Mouse (Mus musculus) embryo, embryonic 11 days (tissue): Measurements from ENCODE around the gene B3galt2.
"Not testable (repeated sequence)": the region's sequence is repeated elsewhere in the genome, so short reads cannot be mapped to it uniquely, and the experiment has no call there.

ENCODE experiments used
- DNase-seq: peaks from one replicate; pipeline ENCODE4 v3.0.0-alpha.2; 2015

B3galt2 gene

DNA sequence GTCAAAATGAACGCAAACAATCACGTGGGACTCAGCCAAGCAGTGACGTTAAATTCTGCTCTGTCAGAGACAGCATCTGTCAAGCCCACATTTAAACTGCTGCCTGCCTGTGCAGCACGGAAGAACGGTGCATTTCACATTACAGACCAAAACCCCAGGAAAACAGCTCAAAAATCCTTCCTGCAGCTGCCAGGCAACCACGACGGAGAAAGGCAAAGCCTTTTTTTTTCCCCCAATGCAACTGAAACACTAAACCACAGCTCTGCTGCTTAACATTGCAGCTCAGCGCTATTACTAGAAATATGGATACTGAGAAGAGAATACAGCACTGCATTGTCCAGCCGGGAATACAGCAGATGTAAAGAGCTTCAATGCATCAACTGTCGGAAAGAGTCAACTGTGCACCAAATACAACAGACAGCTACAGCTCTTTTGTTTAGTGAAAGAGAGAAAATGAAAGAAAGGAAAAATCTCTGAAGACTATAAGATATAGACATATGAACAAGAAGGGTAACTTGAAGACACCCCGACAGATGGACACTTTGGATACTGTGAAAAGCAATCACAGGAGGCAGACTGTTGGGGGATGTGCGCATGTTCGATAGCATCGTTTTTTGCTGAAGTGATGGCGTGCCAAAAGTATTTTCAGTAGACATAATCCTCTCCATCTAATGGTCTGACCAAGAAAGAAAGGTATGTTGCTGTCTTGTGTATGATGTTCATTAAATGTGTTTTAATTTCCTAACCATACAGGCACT is at the start of gene B3galt2:
Gene B3galt2 (plus strand): TSS at position 15 of the 758 bp plus-strand sequence.
- peak; percentile 33 for DNase-seq

DNA sequence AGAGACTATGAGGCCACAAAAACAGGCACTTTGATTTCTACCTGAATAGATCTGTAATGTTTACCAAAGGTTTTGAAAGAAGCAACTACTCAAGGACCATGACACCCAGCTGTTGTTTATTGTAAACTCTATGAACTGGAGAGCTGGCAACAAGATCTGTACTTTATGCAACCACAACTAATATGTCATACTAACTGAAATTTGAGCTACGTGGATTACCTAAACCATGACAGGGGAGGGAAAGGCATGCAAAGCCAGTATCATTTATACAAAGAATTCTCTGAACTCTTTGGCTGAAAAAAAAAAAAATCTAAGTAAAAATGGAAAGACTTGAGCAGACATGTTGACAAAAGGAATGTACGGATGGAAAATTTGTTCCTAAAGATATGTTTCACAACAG is 43.6 kb upstream of the B3galt2 start:
- DNase-seq, result no peak

DNA sequence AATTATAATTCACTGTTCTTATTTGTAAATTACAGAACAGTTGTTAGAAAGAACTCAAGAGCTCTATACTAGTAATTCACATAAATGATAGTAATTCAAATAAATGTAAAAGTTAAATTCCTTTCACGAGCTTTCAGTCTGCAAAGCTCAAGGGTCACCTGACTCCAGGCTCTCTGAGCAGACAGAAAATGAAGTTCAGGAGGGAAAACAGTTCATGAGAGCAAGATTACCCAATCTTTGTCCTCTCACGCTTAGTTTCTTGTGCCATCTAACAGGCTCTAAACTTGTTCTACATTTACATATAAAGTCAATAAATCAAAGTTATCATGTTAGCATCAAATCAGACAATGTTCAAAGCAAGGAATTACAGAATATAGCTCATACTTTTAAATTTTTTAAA is 31.6 kb upstream of the B3galt2 start:
- DNase-seq, result no peak

DNA sequence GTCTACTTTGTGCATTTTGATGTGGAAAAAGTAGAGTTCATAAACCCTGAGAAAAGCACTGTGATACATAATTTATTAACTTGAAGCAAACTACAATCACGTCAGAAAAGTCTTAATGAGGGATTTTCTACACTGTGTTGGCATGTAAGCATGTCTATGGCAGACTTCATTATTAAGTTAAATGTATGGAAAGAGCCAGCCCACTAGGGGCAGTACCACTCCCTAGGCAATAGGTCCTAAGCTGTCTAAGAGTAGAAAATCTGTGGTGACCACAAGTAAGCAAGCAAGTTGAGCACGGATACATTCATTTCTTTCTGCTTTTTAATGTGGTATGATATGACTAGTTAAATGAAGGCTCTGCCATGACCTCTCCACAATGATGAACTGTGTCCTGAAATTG is 27.6 kb upstream of the B3galt2 start:
- DNase-seq, result no peak

DNA sequence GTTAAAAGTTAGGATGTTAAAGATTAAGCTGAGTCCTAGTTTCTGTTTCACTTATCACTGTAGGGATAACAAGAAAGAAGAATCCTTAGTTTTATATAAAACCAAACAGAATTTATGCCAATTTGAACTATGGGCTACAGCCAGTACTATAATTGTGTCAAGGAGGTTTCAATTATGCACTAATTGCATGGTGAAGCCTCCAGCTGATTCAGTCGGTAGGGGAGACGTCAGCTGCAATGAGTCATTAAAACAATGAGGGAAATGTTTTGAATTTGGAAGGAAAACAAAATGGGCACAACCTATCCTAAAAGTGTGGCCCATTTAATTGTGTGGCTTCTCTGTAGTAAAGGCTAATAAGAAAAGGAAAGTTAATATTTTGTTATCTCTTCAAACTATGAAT is 20.7 kb upstream of the B3galt2 start:
- no peak for DNase-seq

DNA sequence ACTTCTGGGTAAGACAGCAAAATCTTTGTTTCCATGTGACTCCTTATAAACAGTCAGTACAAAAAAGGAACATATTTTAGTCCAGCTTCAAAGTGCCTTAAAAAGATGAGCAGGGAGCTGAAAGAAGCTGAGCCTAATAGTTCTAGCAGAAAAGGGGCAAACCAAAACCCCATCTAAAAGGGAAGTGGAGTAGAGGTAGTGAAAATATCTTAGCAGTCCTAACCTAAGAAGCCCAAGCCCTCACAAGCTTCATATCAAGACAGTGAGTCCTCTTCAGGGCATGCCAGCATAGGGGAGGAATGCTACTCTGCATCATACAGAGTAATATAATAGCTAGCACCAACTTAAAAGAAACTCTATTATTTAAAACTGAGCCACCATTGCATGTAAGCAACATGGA is 18.5 kb upstream of the B3galt2 start:
- no peak for DNase-seq

DNA sequence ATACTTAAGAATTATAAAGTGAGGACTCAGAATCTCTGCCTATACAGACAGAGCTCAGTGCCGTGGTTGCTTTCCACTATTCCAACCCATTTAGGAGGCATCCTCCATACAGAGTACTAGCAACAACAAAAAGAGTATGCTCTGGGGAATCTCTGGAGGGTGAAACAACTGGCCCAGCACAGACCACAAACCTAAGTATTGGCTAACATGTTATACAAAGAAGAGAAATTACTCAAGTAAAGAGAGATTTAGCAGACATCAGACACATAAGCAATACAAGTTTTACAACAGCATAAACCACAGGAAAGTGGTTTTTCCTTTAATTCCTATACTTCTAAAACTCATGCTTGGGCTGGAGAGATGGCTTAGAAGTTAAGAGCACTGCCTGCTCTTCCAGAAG is 17.8 kb upstream of the B3galt2 start:
- DNase-seq, result no peak

DNA sequence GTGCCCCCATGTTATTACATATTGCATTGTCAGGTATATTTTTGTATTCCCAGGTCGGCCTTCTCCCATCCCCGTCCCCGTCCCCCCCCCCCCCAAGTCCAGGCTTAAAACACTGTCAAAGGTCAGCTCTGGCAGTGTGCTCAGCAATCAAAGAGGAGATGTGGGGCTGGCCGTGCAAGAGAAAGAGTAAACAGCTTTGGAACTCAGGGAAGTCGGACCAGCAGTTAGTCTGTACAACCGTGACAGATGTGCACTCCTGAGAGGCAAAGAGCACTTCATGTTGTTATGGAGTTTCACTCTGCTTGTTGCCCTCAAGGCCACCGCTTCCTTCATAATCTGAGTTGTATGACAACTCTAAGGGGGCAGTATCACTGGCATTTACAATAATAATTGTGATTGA is 9.1 kb upstream of the B3galt2 start:
- DNase-seq, result peak; percentile 17

DNA sequence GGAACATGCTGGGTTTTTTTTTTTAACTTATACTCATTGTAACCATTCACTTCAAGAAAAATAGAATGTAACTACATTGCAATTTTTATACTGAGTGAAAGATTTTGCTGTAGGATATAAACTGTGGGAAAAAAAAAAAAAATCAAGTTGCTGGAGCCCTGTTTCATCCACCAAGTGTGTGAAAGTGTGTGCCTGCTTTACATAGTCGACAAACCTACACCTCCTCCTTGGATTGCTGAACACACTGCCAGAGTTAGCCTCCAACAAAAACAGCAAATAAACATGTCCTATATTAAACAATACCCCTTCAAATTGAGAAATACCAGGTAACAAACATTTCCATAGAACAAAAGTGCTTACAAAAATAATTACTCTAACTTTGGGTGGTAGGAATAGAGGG is 8.1 kb upstream of the B3galt2 start:
- no peak for DNase-seq

DNA sequence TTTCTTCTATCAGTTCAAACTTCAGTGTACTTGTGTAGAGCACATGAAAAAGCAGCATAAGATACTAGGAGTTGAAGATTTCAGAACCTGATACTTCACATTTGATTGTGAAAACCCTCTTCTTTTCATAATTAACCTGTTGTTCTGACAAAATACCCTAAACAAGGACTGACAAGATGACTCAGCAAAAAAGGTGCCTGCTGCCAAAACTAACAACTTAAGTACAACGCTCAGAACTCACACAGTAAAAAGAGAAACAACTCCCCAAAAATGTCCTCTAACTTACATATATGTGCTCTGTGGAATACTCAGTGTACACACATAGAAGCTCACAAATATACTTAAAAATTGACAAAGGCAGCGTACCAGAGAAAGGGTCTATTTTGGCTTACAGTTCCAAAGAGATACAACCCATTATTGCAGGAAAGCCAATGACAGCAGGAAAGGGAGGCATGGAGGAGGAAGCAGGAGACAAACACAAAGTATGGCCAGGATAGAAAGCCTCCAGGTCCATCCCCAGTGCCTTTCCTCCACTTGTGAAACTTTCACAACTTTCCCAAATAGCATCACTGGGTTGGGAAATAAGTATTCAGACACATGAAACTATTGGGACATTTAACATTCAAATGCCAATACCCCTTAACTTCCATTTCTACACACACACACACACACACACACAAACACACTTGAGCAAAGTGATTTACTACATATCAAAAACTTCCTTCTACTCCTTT is 7.4 kb upstream of the B3galt2 start:
- no peak for DNase-seq

DNA sequence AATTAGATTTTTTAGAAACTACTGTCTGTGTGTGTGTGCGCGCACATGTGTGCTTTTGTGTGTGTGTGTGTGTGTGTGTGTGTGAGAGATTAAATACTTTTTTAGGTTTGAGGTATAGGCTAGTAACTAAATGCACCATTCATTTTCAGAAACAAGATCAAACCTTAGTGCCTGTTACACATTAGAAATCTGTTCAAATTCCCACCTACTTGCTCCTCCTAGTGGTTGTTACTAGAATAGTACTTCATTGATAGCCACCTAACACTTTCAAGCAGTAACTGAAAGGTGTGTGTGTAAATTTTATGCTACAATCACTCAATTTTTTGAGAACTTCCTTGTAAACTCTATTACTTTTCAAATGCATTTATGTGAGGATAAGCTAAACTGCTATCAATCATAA is 3.8 kb downstream of the B3galt2 start:
- peak; percentile 53 for DNase-seq

DNA sequence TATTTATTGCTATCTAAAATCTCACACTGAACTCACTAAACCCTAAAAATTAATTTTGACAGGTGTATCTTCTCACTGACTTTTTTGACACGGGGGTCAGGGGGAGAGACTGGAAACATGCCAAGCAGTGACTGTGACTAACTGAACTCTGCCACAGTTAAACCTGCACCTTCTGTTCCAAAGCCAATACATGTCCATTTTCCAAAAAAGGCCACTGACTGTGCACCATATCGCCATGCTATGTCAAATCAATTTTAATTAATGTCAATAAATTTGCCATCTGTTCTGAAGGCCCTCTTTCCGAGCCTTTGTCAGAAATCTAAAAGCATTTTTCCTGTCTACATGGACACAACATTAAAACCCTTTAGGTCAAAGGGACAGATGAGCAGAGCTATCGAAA is 4.9 kb downstream of the B3galt2 start:
- DNase-seq, result no peak

DNA sequence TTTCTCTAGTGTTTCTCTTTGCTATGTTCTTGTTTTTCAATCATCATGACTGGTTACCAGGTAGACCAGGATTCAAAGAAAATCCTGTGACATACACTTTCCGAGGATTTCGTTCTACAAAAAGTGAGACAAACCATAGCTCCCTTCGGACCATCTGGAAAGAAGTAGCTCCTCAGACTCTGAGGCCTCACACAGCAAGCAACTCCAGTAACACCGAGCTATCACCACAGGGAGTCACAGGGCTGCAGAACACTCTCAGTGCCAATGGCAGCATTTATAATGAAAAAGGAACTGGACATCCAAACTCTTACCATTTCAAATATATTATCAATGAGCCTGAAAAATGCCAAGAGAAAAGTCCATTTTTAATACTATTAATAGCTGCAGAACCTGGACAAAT is 5.8 kb downstream of the B3galt2 start:
- DNase-seq, result no peak

DNA sequence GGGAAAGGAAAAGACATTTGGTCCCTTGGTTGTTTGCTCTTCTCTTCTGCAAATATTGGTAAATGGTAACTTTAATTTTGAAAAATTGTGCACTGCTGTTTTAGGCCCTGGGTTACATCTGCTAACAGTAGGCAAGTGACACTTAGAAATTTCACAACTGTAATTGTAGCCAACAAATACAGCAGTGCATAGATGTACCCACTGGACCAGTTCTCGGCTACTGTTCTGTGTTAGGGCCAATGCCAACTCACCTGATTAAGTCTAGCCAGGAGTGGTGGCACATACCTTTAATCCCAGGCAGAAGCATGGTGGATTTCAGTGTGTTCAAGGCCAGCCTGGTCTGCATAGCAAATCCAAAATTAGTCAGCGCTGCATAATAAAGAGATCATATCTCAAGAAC is 9.9 kb downstream of the B3galt2 start:
- no peak for DNase-seq

DNA sequence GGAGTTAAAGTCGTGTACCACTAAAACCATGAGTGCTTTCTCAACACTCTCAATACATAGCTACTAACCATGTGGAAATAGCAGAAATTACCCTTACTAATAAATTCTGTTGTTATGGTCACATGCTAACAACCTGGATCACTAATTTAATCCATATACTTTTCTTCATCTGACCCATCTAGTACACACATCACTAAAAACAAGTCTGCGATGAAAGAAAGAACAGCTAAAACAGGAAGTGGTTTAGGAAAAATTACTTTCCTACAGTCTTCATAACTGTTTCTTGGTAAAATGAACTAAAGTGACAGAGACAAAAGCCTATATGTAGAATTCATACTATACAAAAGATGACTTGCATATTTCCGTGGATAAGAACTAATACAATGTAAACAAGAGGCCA is 13.2 kb downstream of the B3galt2 start:
- DNase-seq, result no peak

DNA sequence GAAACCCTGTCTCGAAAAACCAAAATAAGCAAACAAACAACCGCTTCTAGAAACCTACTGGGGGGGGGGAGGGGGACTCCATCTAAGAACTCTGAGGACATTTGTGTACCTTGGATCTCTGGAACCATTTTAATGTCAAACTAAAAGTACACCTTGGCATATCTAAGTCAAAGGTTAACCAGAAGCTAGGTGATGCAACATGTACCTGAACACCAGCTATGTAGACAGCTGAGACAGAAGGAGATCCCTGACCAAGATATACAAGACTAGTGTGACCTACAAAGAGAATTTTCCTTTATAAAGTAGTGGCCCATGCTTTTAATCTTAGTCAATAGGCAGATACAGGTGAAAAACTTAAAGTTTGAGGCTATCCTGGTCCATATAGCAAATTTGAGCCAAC is 22.7 kb downstream of the B3galt2 start:
- no peak for DNase-seq

DNA sequence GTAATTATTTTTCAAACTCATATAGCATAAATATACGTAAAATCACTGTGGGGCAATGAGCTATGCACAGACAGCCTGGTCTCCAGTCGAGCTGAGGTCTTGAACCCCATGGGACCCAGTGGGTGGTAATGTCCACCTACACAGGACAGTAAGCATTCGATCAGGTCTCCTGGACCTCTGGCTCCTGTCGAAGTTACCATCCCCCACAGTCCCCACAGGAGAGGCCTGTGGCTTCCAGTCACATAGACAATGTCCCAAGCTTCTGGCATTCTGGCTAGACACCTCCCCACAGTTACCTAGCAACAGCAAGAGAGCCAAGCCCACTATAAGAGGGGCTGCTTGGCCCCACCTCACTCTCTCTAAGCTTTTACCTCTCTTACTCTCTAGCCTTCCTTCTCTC is 24.3 kb downstream of the B3galt2 start:
- not testable (repeated sequence) for DNase-seq

DNA sequence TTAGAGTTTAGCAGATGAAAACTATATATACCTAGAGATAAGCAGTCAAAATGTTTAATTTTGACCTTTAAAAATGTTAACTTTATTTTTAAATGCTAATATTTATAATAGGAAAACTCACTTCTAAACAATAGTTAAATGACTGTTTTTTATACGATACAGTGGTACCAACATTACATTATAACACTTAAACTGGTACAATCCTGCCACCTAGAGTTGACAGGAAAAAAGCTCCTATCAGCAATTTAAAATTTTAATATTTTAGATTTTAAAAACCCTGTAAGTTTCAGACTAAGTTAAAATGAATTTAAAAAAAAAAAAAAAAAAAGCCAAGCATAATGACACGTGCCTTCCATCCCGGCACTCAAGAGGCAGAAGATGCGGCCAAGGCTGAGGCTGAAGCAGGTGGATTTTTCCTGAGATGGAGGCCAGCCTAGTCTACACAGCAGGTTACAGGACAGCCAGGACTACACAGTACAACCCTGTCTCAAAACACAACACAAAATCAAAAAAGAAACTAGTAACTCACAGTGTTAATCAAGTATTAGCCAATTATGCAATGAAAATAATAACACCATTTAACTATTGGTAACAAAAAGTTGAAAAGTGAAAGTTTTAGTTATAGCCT is 35.4 kb downstream of the B3galt2 start:
- peak; percentile 4 for DNase-seq

DNA sequence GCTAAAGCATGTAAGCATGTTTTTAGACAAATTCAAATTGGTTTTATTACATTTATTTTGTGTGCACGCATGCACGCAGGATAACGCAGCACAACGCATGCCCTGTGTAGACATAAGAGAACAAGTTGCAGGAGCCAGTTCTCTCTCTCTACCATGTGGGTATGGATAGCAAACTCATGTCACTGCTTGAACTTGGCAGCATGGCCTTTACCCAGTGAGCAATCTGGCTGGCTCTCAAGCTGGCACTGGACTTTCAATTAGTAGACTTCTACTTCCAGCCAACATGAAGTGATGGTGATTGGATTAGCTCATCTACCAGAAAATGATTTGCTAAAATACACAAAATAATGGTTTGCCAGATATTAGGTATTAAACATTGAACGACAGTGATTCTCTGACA is 40.6 kb downstream of the B3galt2 start:
- DNase-seq, result no peak

DNA sequence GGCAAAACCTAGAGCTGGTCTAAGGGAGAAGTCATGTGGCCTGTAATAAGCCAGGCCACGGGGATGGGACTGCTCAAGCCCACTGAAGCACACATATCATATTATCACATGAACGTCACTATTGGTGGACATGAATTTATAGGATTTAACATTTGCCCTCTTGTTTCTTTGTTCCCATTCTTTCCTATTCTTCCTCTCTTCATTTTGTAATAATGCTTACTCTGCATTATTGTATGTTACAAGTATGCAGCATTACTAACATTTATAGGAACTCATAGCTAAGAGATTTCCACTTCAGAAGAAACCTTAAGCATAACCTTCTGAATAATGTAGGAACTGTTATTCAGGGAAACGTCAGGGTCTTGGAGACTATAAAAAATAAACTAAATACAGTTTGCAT is 44.4 kb downstream of the B3galt2 start:
- no peak for DNase-seq

DNA sequence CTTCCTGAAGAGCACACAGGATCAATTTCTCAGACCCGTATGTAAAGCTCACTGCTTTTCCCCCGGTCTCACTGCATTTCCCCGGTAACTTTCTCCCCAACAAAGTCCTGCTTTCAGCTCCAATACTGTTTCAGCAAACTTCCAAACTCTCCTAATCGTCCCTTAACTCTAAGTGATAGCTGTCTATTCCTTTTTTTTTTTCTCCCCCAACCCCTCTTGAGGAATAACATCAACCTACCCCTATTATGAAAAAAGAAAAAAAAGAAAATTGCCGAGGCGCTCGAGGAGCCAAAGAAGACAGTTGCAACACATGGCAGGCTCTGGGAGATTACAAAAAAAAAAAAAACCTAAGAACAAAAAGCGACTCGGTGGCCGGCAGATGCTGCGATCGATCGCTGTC is 61.3 kb downstream of the B3galt2 start:
- DNase-seq, result peak; percentile 14

DNA sequence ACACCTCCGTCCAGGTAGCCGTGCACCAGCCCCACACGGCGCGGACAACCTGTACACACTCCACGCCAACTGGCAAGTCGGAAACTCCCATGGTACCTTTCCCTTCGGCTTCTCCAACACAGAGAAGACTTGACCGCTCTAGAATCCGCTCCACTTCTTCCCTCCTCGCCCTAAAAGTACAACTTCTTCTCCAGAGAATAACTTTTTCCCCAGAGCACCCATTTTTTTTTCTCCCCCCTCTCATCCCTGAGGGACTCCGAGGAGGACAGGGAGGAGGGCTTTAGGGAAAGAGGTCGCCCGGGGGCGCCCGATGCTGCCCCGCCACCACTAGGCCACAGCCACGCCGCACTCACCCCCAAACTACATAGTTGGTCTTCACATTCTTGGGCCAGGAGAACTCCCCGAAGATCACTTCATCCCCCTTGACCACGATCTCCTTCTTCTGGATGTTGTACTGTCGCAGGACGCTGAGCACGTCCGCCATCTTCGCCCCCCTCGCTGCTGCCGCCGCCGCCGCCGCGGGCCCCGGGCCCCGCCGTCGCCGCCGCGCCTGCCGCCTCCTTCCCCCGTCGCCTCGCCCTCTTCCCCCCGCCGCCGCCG is 61.8 kb downstream of the B3galt2 start:
- DNase-seq, result peak; percentile 53

DNA sequence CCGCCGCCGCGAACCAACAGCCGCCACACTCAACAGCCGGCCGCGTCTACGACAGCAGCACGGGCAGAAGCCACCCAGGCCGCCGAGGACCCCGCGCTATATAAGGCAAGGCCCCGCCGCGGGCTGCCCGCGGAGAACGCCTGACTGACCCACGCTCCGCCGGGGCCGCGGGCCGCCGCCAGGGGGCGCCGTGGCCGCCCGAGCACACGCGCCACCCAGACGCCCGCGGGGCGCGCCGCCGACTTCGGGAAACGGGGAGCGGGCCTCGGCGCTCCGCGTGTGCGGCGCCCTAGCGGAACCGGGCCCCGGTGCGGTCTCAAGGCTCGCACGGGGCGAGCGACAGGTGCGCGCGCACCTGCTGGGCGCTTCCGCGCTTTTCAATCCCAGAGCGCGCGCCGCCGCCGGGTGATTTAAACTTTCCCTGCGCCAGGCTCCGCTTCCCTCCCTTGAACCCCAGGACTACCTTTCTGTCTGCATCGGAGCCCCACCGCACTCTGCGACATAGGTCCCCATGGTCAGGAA is 62.3 kb downstream of the B3galt2 start, which contains the start of gene Cdc73:
Gene Cdc73 (minus strand): TSS at position 153 of the 522 bp plus-strand sequence.
- peak; percentile 94 for DNase-seq
